Mouse (Mus musculus): ENCODE data around the gene Hdgf. TPM values are rescaled to one million over a fixed set of nuclear protein-coding genes. Genes with fewer than 3 reads are reported as not detected.

Hdgf gene
- total RNA-seq, 2 experiments from 2014 or later: 106 to 112 TPM

Other genes starting within 250 kb of the Hdgf start
- gene Lrrc71, start 157.7 kb upstream of the Hdgf start, total RNA-seq (2021): under 1 TPM; 0.29 to 0.50 TPM
- gene Ntrk1, start 111.2 kb upstream of the Hdgf start, total RNA-seq (2021): under 1 TPM; 0.15 to 0.29 TPM
- under 1 TPM; 0.20 to 0.55 TPM for gene Insrr, start 109.4 kb upstream of the Hdgf start, total RNA-seq (2021)
- 10 to 100 TPM; 29.5 to 30.7 TPM for gene Pear1, start 82.0 kb upstream of the Hdgf start, total RNA-seq (2021)
- under 1 TPM; 0.10 to 0.31 TPM for gene Sh2d2a, start 59.6 kb upstream of the Hdgf start, total RNA-seq (2021)
- gene Prcc, start 20.7 kb upstream of the Hdgf start, total RNA-seq (2021): 10 to 100 TPM; 54.8 to 56.2 TPM
- gene Mrpl24, start 13.2 kb downstream of the Hdgf start, total RNA-seq (2021): 10 to 100 TPM; 60.5 to 75.5 TPM
- 10 to 100 TPM; 16.2 to 18.9 TPM for gene Isg20l2, start 24.0 kb downstream of the Hdgf start, total RNA-seq (2021)
- 1 to 10 TPM; 6.8 to 7.0 TPM for gene Rrnad1, start 24.4 kb downstream of the Hdgf start, total RNA-seq (2021)
- under 1 TPM; 0.57 to 0.81 TPM for gene Crabp2, start 42.3 kb downstream of the Hdgf start, total RNA-seq (2021)
- 10 to 100 TPM; 56.4 to 62.4 TPM for gene Nes, start 64.8 kb downstream of the Hdgf start, total RNA-seq (2021)
- under 1 TPM in 1 of 2 experiments, not detected in 1; 0.17 TPM for gene Bcan, start 93.9 kb downstream of the Hdgf start, total RNA-seq (2021)
- gene Hapln2, start 121.3 kb downstream of the Hdgf start, total RNA-seq (2021): not detected
- 1 to 10 TPM; 7.2 to 8.4 TPM for gene Gpatch4, start 136.8 kb downstream of the Hdgf start, total RNA-seq (2021)
- gene Naxe, start 152.2 kb downstream of the Hdgf start, total RNA-seq (2021): 10 to 100 TPM; 76.5 to 86.4 TPM
- not detected for gene Ttc24, start 172.0 kb downstream of the Hdgf start, total RNA-seq (2021)
- 10 to 100 TPM; 15.6 to 19.3 TPM for gene Iqgap3, start 175.7 kb downstream of the Hdgf start, total RNA-seq (2021)
- gene Mef2d, start 236.1 kb downstream of the Hdgf start, total RNA-seq (2021): 100 to 1,000 TPM; 121 to 133 TPM